Comparison of ENCODE assay signal across 20 mouse cellular contexts in genomic region chr17:56572154-56572553, GRCm38 (mm10). TPM values are rescaled to one million over a fixed set of nuclear protein-coding genes. Genes with fewer than 3 reads are reported as not detected.
DNase-seq lines count a peak whose midpoint lies in the region; ATAC-seq and TF ChIP-seq lines count a peak whose summit lies in the region.
"Had no signal": no experiment of that assay in that cellular context is flagged by ENCODE, and none has a peak within 500 bp of the region (broad histone marks: within the 10 kb centered on the region; RNA-seq: fewer than 3 reads in every experiment).

No protein-coding gene starts in this region.

- H3K27me3 ChIP-seq in forebrain, embryonic 12.5 days = no peaks in the 10 kb centered on the region
- no peaks in the 10 kb centered on the region for H3K27me3 ChIP-seq in forebrain, postnatal 0 days (ENCODE audit: insufficient read depth, low read length)
- no peaks in the 10 kb centered on the region for H3K27me3 ChIP-seq in kidney, adult 2 months (replicated peaks; ENCODE audit: control insufficient read depth, insufficient read depth, low read length)
- no peaks in the 10 kb centered on the region for H3K27me3 ChIP-seq in kidney, embryonic 16.5 days (ENCODE audit: insufficient read depth, low read length)
- no peaks in the 10 kb centered on the region for H3K27me3 ChIP-seq in midbrain, embryonic 14.5 days (ENCODE audit: control insufficient read depth, insufficient read depth, low read length)
- H3K27me3 ChIP-seq in midbrain, embryonic 13.5 days = no peaks in the 10 kb centered on the region
- H3K27me3 ChIP-seq: limb, embryonic 12.5 days; lung, embryonic 15.5 days had no signal

- DNase-seq in forebrain, postnatal 0 days = no peak
- DNase-seq in kidney, adult 2 months = peak; percentile 31
- DNase-seq in midbrain, embryonic 14.5 days = peak; percentile 36
- peak; percentile 57 to 58 for DNase-seq in kidney, postnatal 25 days
- no peak for DNase-seq in gastrocnemius, postnatal 14 days
- DNase-seq: cerebellum, adult 11 months; embryo, embryonic 11 days; gastrocnemius, postnatal 10 days; layer of hippocampus, adult 9-11 months; lung, postnatal 4 days; right cerebral cortex, postnatal 14 days; thymus, postnatal 14 days had no signal

- TF ChIP-seq CTCF in forebrain, postnatal 0 days (IDR thresholded peaks at IDR 0.05; ENCODE audit: low read depth) = no peak
- no peak for TF ChIP-seq CTCF in kidney, adult 2 months (conservative IDR thresholded peaks at IDR 0.05; ENCODE audit: insufficient read depth, insufficient read length, low read depth, low read length)

- H3K9me3 ChIP-seq in forebrain, embryonic 12.5 days = no peaks in the 10 kb centered on the region
- H3K9me3 ChIP-seq in forebrain, postnatal 0 days (ENCODE audit: low read length) = no peaks in the 10 kb centered on the region
- no peaks in the 10 kb centered on the region for H3K9me3 ChIP-seq in kidney, embryonic 16.5 days (ENCODE audit: low read length)
- no peaks in the 10 kb centered on the region for H3K9me3 ChIP-seq in midbrain, embryonic 14.5 days (ENCODE audit: control insufficient read depth, low read length)
- H3K9me3 ChIP-seq in midbrain, embryonic 13.5 days = no peaks in the 10 kb centered on the region
- H3K9me3 ChIP-seq: limb, embryonic 12.5 days; lung, embryonic 15.5 days had no signal

- no peak for TF ChIP-seq POLR2A in kidney, adult 2 months (IDR thresholded peaks at IDR 0.05; ENCODE audit: low read depth, low read length)

- H3K4me1 ChIP-seq in forebrain, embryonic 12.5 days = 0 out of 2 replicates have a peak, but pooled peaks cover 3% of the 10 kb centered on the region
- no peaks in the 10 kb centered on the region for H3K4me1 ChIP-seq in forebrain, postnatal 0 days (ENCODE audit: insufficient read depth)
- H3K4me1 ChIP-seq in kidney, adult 2 months (ENCODE audit: control insufficient read depth, insufficient read depth, low read length) = no peaks in the 10 kb centered on the region
- H3K4me1 ChIP-seq in kidney, embryonic 16.5 days (ENCODE audit: insufficient read depth, low read length) = no peaks in the 10 kb centered on the region
- H3K4me1 ChIP-seq in midbrain, embryonic 14.5 days (ENCODE audit: control insufficient read depth, insufficient read depth, low read length) = no peaks in the 10 kb centered on the region
- H3K4me1 ChIP-seq in midbrain, embryonic 13.5 days (replicated peaks) = 0 out of 2 replicates have a peak, but pooled peaks cover 5% of the 10 kb centered on the region
- H3K4me1 ChIP-seq: limb, embryonic 12.5 days; lung, embryonic 15.5 days had no signal

- H3K27ac ChIP-seq in forebrain, embryonic 12.5 days = peak overlapping the region; percentile 38; the same call in 1 of the 2 replicates
- no peak overlapping the region for H3K27ac ChIP-seq in forebrain, postnatal 0 days (ENCODE audit: low read depth, low read length)
- no peak overlapping the region for H3K27ac ChIP-seq in kidney, adult 2 months (ENCODE audit: insufficient read depth, low read depth, low read length)
- no peak overlapping the region for H3K27ac ChIP-seq in kidney, embryonic 16.5 days (ENCODE audit: low read length)
- H3K27ac ChIP-seq in midbrain, embryonic 14.5 days (replicated peaks; ENCODE audit: low read depth, low read length) = 0 out of 2 replicates have a peak overlapping the region, but pooled peaks have one; percentile 13
- no peak overlapping the region for H3K27ac ChIP-seq in midbrain, embryonic 13.5 days
- H3K27ac ChIP-seq: limb, embryonic 12.5 days; liver, embryonic 14.5 days; lung, embryonic 15.5 days had no signal

- 60% methylated on average over 1 of the region's 1 CpGs for WGBS in forebrain, embryonic 12.5 days
- 17% methylated on average over 1 of the region's 1 CpGs for WGBS in forebrain, postnatal 0 days
- WGBS in kidney, adult 2 months = 18% methylated on average over 1 of the region's 1 CpGs
- 63% methylated on average over 1 of the region's 1 CpGs for WGBS in kidney, embryonic 16.5 days
- WGBS in midbrain, embryonic 14.5 days = 63% methylated on average over 1 of the region's 1 CpGs
- 60% methylated on average over 1 of the region's 1 CpGs for WGBS in midbrain, embryonic 13.5 days

- H3K4me3 ChIP-seq in forebrain, embryonic 12.5 days (replicated peaks) = no peak overlapping the region
- H3K4me3 ChIP-seq in forebrain, postnatal 0 days (ENCODE audit: low read depth, low read length) = no peak overlapping the region
- H3K4me3 ChIP-seq in kidney, adult 2 months (ENCODE audit: insufficient read depth, low read depth, low read length) = no peak overlapping the region
- H3K4me3 ChIP-seq in kidney, embryonic 16.5 days (ENCODE audit: low read length) = no peak overlapping the region
- no peak overlapping the region for H3K4me3 ChIP-seq in midbrain, embryonic 14.5 days (replicated peaks; ENCODE audit: low read depth, low read length)
- no peak overlapping the region for H3K4me3 ChIP-seq in midbrain, embryonic 13.5 days (replicated peaks)
- H3K4me3 ChIP-seq: limb, embryonic 12.5 days; lung, embryonic 15.5 days had no signal

- intact Hi-C loops in gastrocnemius, postnatal 14 days (cut with DNase I; ENCODE audit: low total_unique reads) = no loop called here

- H3K4me2 ChIP-seq in forebrain, embryonic 12.5 days = no peak overlapping the region
- no peak overlapping the region for H3K4me2 ChIP-seq in forebrain, postnatal 0 days (ENCODE audit: low read depth)
- H3K4me2 ChIP-seq in kidney, embryonic 16.5 days (replicated peaks; ENCODE audit: low read depth, low read length) = no peak overlapping the region
- no peak overlapping the region for H3K4me2 ChIP-seq in midbrain, embryonic 14.5 days (ENCODE audit: low read length)
- H3K4me2 ChIP-seq in midbrain, embryonic 13.5 days (replicated peaks) = no peak overlapping the region
- H3K4me2 ChIP-seq: limb, embryonic 12.5 days; lung, embryonic 15.5 days had no signal

- H3K36me3 ChIP-seq in forebrain, embryonic 12.5 days (replicated peaks) = peaks cover 92% of the 10 kb centered on the region
- peaks cover 76% of the 10 kb centered on the region for H3K36me3 ChIP-seq in forebrain, postnatal 0 days (ENCODE audit: insufficient read depth)
- H3K36me3 ChIP-seq in kidney, adult 2 months (ENCODE audit: control insufficient read depth, insufficient read depth, low read length) = no peaks in the 10 kb centered on the region; the same call in none of the 2 replicates
- peaks cover 72% of the 10 kb centered on the region for H3K36me3 ChIP-seq in kidney, embryonic 16.5 days (ENCODE audit: insufficient read depth, low read length)
- peaks cover 91% of the 10 kb centered on the region for H3K36me3 ChIP-seq in midbrain, embryonic 14.5 days (ENCODE audit: control insufficient read depth, insufficient read depth, low read length)
- peaks cover 95% of the 10 kb centered on the region for H3K36me3 ChIP-seq in midbrain, embryonic 13.5 days

- H3K9ac ChIP-seq in forebrain, embryonic 12.5 days = no peak overlapping the region
- no peak overlapping the region for H3K9ac ChIP-seq in forebrain, postnatal 0 days
- no peak overlapping the region for H3K9ac ChIP-seq in kidney, embryonic 16.5 days (replicated peaks; ENCODE audit: low read length)
- no peak overlapping the region for H3K9ac ChIP-seq in midbrain, embryonic 14.5 days (replicated peaks; ENCODE audit: low read length)
- no peak overlapping the region for H3K9ac ChIP-seq in midbrain, embryonic 13.5 days (replicated peaks)
- H3K9ac ChIP-seq: limb, embryonic 12.5 days; liver, embryonic 14.5 days; lung, embryonic 15.5 days had no signal

- no peak for ATAC-seq in forebrain, embryonic 12.5 days (ENCODE audit: low FRiP score)
- ATAC-seq in forebrain, postnatal 0 days = no peak
- ATAC-seq in kidney, embryonic 16.5 days (ENCODE audit: low FRiP score, low TSS enrichment) = no peak
- no peak for ATAC-seq in midbrain, embryonic 14.5 days (ENCODE audit: low FRiP score, low TSS enrichment)
- no peak for ATAC-seq in midbrain, embryonic 13.5 days
- ATAC-seq: activated CD4-positive, CD25-positive, alpha-beta regulatory T cell, adult 4 months; CD4-positive, CD25-positive, alpha-beta regulatory T cell, adult 4 months had no signal

RNA-seq across cellular contexts. Expression of gene Safb2, which starts 12.2 kb away (rescaled TPM):
- polyA plus RNA-seq in forebrain, embryonic 12.5 days (2016; fragmentation: Nextera tagmentation; extraction: Ambion mirVana) = 100 and 104 TPM in 2 replicates
- 27.2 and 35.1 TPM in 2 replicates for total RNA-seq in forebrain, postnatal 0 days (2014; rRNA removed)
- polyA plus RNA-seq in forebrain, postnatal 0 days (2015; fragmentation: Nextera tagmentation; extraction: Ambion mirVana) = 25.0 and 36.7 TPM in 2 replicates
- 68.4 and 77.1 TPM in 2 replicates for polyA plus RNA-seq in kidney, adult 2 months (2012; rRNA removed)
- 80.2 and 86.0 TPM in 2 replicates for polyA plus RNA-seq in kidney, embryonic 16.5 days (2015; fragmentation: Nextera tagmentation; extraction: Ambion mirVana)
- polyA plus RNA-seq in midbrain, embryonic 14.5 days (2014; fragmentation: Nextera tagmentation; extraction: Ambion mirVana) = 43.0 and 51.4 TPM in 2 replicates
- polyA plus RNA-seq in midbrain, embryonic 13.5 days (2015; fragmentation: Nextera tagmentation; extraction: Ambion mirVana) = 74.1 and 89.0 TPM in 2 replicates
- 10 to 100 TPM; 25.1 to 34.9 TPM for total RNA-seq in gastrocnemius, postnatal 14 days (2021)

RNA-seq across cellular contexts. Expression of gene Safb, which starts 12.5 kb away (rescaled TPM):
- 180 and 187 TPM in 2 replicates for polyA plus RNA-seq in forebrain, embryonic 12.5 days (2016; fragmentation: Nextera tagmentation; extraction: Ambion mirVana)
- 56.0 and 71.7 TPM in 2 replicates for total RNA-seq in forebrain, postnatal 0 days (2014; rRNA removed)
- 61.8 and 82.8 TPM in 2 replicates for polyA plus RNA-seq in forebrain, postnatal 0 days (2015; fragmentation: Nextera tagmentation; extraction: Ambion mirVana)
- 67.6 and 87.0 TPM in 2 replicates for polyA plus RNA-seq in kidney, adult 2 months (2012; rRNA removed)
- 123 and 133 TPM in 2 replicates for polyA plus RNA-seq in kidney, embryonic 16.5 days (2015; fragmentation: Nextera tagmentation; extraction: Ambion mirVana)
- 79.2 and 89.6 TPM in 2 replicates for polyA plus RNA-seq in midbrain, embryonic 14.5 days (2014; fragmentation: Nextera tagmentation; extraction: Ambion mirVana)
- 112 and 127 TPM in 2 replicates for polyA plus RNA-seq in midbrain, embryonic 13.5 days (2015; fragmentation: Nextera tagmentation; extraction: Ambion mirVana)
- total RNA-seq in gastrocnemius, postnatal 14 days (2021) = 10 to 100 TPM; 39.4 to 46.2 TPM

RNA-seq across cellular contexts. Expression of gene Gm20219, which starts 18.0 kb away (rescaled TPM):
- 0.87 and 1.4 TPM in 2 replicates for polyA plus RNA-seq in forebrain, embryonic 12.5 days (2016; fragmentation: Nextera tagmentation; extraction: Ambion mirVana)
- total RNA-seq in forebrain, postnatal 0 days (2014; rRNA removed) = 0.33 TPM in 1 of 2 replicates, not detected in the other
- 0.29 and 0.40 TPM in 2 replicates for polyA plus RNA-seq in forebrain, postnatal 0 days (2015; fragmentation: Nextera tagmentation; extraction: Ambion mirVana)
- 1.7 and 2.1 TPM in 2 replicates for polyA plus RNA-seq in kidney, adult 2 months (2012; rRNA removed)
- 1.8 and 2.4 TPM in 2 replicates for polyA plus RNA-seq in kidney, embryonic 16.5 days (2015; fragmentation: Nextera tagmentation; extraction: Ambion mirVana)
- polyA plus RNA-seq in midbrain, embryonic 14.5 days (2014; fragmentation: Nextera tagmentation; extraction: Ambion mirVana) = 0.95 and 1.2 TPM in 2 replicates
- 0.90 and 1.3 TPM in 2 replicates for polyA plus RNA-seq in midbrain, embryonic 13.5 days (2015; fragmentation: Nextera tagmentation; extraction: Ambion mirVana)
- under 1 TPM; 0.27 to 0.42 TPM for total RNA-seq in gastrocnemius, postnatal 14 days (2021)

RNA-seq across cellular contexts. Expression of gene 2410015M20Rik, which starts 37.4 kb away (rescaled TPM):
- 170 and 173 TPM in 2 replicates for polyA plus RNA-seq in forebrain, embryonic 12.5 days (2016; fragmentation: Nextera tagmentation; extraction: Ambion mirVana)
- total RNA-seq in forebrain, postnatal 0 days (2014; rRNA removed) = 66.0 and 124 TPM in 2 replicates
- polyA plus RNA-seq in forebrain, postnatal 0 days (2015; fragmentation: Nextera tagmentation; extraction: Ambion mirVana) = 208 and 263 TPM in 2 replicates
- 440 and 549 TPM in 2 replicates for polyA plus RNA-seq in kidney, adult 2 months (2012; rRNA removed)
- polyA plus RNA-seq in kidney, embryonic 16.5 days (2015; fragmentation: Nextera tagmentation; extraction: Ambion mirVana) = 242 and 284 TPM in 2 replicates
- polyA plus RNA-seq in midbrain, embryonic 14.5 days (2014; fragmentation: Nextera tagmentation; extraction: Ambion mirVana) = 192 and 195 TPM in 2 replicates
- 198 and 199 TPM in 2 replicates for polyA plus RNA-seq in midbrain, embryonic 13.5 days (2015; fragmentation: Nextera tagmentation; extraction: Ambion mirVana)
- total RNA-seq in gastrocnemius, postnatal 14 days (2021) = 100 to 1,000 TPM; 193 to 194 TPM

RNA-seq across cellular contexts. Expression of gene Rpl36, which starts 41.1 kb away (rescaled TPM):
- polyA plus RNA-seq in forebrain, embryonic 12.5 days (2016; fragmentation: Nextera tagmentation; extraction: Ambion mirVana) = 1,181 and 1,289 TPM in 2 replicates
- total RNA-seq in forebrain, postnatal 0 days (2014; rRNA removed) = 807 and 1,399 TPM in 2 replicates
- polyA plus RNA-seq in forebrain, postnatal 0 days (2015; fragmentation: Nextera tagmentation; extraction: Ambion mirVana) = 1,145 and 1,575 TPM in 2 replicates
- polyA plus RNA-seq in kidney, adult 2 months (2012; rRNA removed) = 1,850 and 1,975 TPM in 2 replicates
- 1,616 and 1,628 TPM in 2 replicates for polyA plus RNA-seq in kidney, embryonic 16.5 days (2015; fragmentation: Nextera tagmentation; extraction: Ambion mirVana)
- 1,168 and 1,300 TPM in 2 replicates for polyA plus RNA-seq in midbrain, embryonic 14.5 days (2014; fragmentation: Nextera tagmentation; extraction: Ambion mirVana)
- 1,197 and 1,215 TPM in 2 replicates for polyA plus RNA-seq in midbrain, embryonic 13.5 days (2015; fragmentation: Nextera tagmentation; extraction: Ambion mirVana)
- 100 to 1,000 TPM; 679 to 780 TPM for total RNA-seq in gastrocnemius, postnatal 14 days (2021)

Comparison
In these comparisons a context has a peak if more than half of its experiments do, and no peak if none do; other contexts are left out.
1. H3K27ac ChIP-seq: peak in forebrain, embryonic 12.5 days (single experiment) and midbrain, embryonic 14.5 days (single experiment); none in forebrain, postnatal 0 days (single experiment), kidney, adult 2 months (single experiment), kidney, embryonic 16.5 days (single experiment) and midbrain, embryonic 13.5 days (single experiment).
2. DNase-seq: peak in kidney, adult 2 months (single experiment), midbrain, embryonic 14.5 days (single experiment) and kidney, postnatal 25 days (2 of 2); none in forebrain, postnatal 0 days (single experiment) and gastrocnemius, postnatal 14 days (single experiment).